Mouse (Mus musculus) G1E (cell line): Measurements from ENCODE around the gene Tuft1. TPM values are rescaled to one million over a fixed set of nuclear protein-coding genes. Genes with fewer than 3 reads are reported as not detected.
"Not testable (repeated sequence)": the region's sequence is repeated elsewhere in the genome, so short reads cannot be mapped to it uniquely, and the experiment has no call there.

Experiments
- ATAC-seq: 2 replicates; pipeline ENCODE4 v1.8.0; 2016; ENCODE audit warnings: mild to moderate bottlenecking; ENCODE audit not compliant: insufficient number of reproducible peaks, poor library complexity, low FRiP score, severe bottlenecking; ENCODE audit errors: extremely low read depth
- DNase-seq: peaks from one replicate; pipeline ENCODE4 v3.0.0; 2012; ENCODE audit warnings: low spot score
- H3K27me3 ChIP-seq: 2 replicates; pipeline ENCODE4 v1.6.1; 2012; ENCODE audit warnings: mild to moderate bottlenecking, low read length, inconsistent platforms; ENCODE audit not compliant: insufficient read depth
- H3K36me3 ChIP-seq: replicated peaks from 2 replicates; pipeline ENCODE3; 2012; ENCODE audit warnings: mild to moderate bottlenecking, inconsistent platforms
- H3K4me1 ChIP-seq: 2 replicates; pipeline ENCODE4 v1.6.1; 2012; ENCODE audit warnings: low read depth, low read length, inconsistent platforms, mixed read lengths; ENCODE audit not compliant: insufficient read depth
- H3K4me3 ChIP-seq: 2 replicates; pipeline ENCODE4 v1.5.1; 2012; ENCODE audit warnings: low read depth, mild to moderate bottlenecking, inconsistent platforms, low read length, moderate library complexity, mixed read lengths
- H3K9me3 ChIP-seq: replicated peaks from 2 replicates; pipeline ENCODE4 v1.6.1; 2012; ENCODE audit warnings: inconsistent platforms
- CTCF ChIP-seq: IDR thresholded peaks from 2 replicates; pipeline ENCODE4 v1.5.1; 2012; ENCODE audit warnings: low read depth, low read length, inconsistent platforms, mixed read lengths
- GATA1 ChIP-seq: IDR thresholded peaks from 2 replicates; pipeline ENCODE4 v1.6.1; 2012; ENCODE audit warnings: borderline replicate concordance, low read length, inconsistent platforms, mixed read lengths
- GATA2 ChIP-seq: IDR thresholded peaks from 2 replicates; pipeline ENCODE4 v1.6.1; 2012; ENCODE audit warnings: low read depth, low read length, inconsistent platforms, borderline replicate concordance
- POLR2AphosphoS5 ChIP-seq: IDR thresholded peaks from 2 replicates; pipeline ENCODE4 v1.6.1; 2012; ENCODE audit warnings: low read depth, low read length, inconsistent platforms; ENCODE audit not compliant: insufficient replicate concordance
- TAL1 ChIP-seq: conservative IDR thresholded peaks from 2 replicates; pipeline ENCODE4 v1.6.1; 2012; ENCODE audit warnings: low read depth, low read length, inconsistent platforms, mixed read lengths
- polyA plus RNA-seq: library from polyadenylated mRNA; stranded (reverse); fragments of >175 nt; gene quantifications from 2 replicates; pipeline ENCODE4 v1.2.3, GENCODE M21; 2012
- total RNA-seq, 2 experiments: library from RNA; stranded (forward) in 1 of 2; stranded (reverse) in 1 of 2; fragments of 200-1000 nt in 1 of 2; fragments of >200 nt in 1 of 2; fragmentation: Nextera tagmentation in 1 of 2; gene quantifications; 2 replicates each; pipeline ENCODE4 v1.2.3; 2014 to 2017

Gene Tuft1
- total and polyA plus RNA-seq, 3 experiments, result 4.1 to 14.7 (median 6.8) TPM

GRCm38 (mm10) chr3:94650409-94650808, 8.3 kb downstream of the Tuft1 start:
- TF ChIP-seq GATA2 (no peak), GATA1 (no peak), CTCF (no peak), POLR2AphosphoS5 (no peak), TAL1 (no peak)
- Histone ChIP-seq H3K36me3 (peaks cover 3% of the 10 kb centered on the region), H3K27me3 (no peaks in the 10 kb centered on the region), H3K4me1 (peaks cover 30% of the 10 kb centered on the region), H3K9me3 (no peaks in the 10 kb centered on the region), H3K4me3 (no peak overlapping the region)
- ATAC-seq (no peak), DNase-seq (no peak)

- TF ChIP-seq POLR2AphosphoS5 (no peak), GATA2 (no peak), GATA1 (no peak), CTCF (no peak), TAL1 (no peak)
- Histone ChIP-seq H3K36me3 (peaks cover 3% of the 10 kb centered on the region), H3K9me3 (no peaks in the 10 kb centered on the region), H3K4me1 (peaks cover 30% of the 10 kb centered on the region), H3K4me3 (peak overlapping the region; percentile 37; the same call in 1 of the 2 replicates), H3K27me3 (no peaks in the 10 kb centered on the region)
- DNase-seq, result peak; percentile 74
- ATAC-seq, result peak; percentile 96
Measured at GRCm38 (mm10) chr3:94648755-94649590, 9.7 kb downstream of the Tuft1 start.

GRCm38 (mm10) chr3:94642495-94643162, 16.0 kb downstream of the Tuft1 start, which contains the start of gene Gm10972:
Gm10972 (plus strand) TSS chr3:94643112.
- DNase-seq, H3K27me3 ChIP-seq, H3K36me3 ChIP-seq, H3K9me3 ChIP-seq, H3K4me1 ChIP-seq, H3K4me3 ChIP-seq, ATAC-seq: not testable (repeated sequence)

GRCm38 (mm10) chr3:94629876-94630275, 28.8 kb downstream of the Tuft1 start:
- H3K9me3 ChIP-seq, result no peaks in the 10 kb centered on the region
- no peak for ATAC-seq
- TF ChIP-seq GATA2 (no peak), POLR2AphosphoS5 (no peak), CTCF (no peak), TAL1 (no peak), GATA1 (no peak)

GRCm38 (mm10) chr3:94628712-94629111, 30.0 kb downstream of the Tuft1 start:
- peaks cover 31% of the 10 kb centered on the region for H3K36me3 ChIP-seq
- TF ChIP-seq TAL1 (no peak), GATA1 (no peak), POLR2AphosphoS5 (no peak), CTCF (no peak), GATA2 (no peak)
- no peaks in the 10 kb centered on the region for H3K4me1 ChIP-seq
- no peak for DNase-seq
- ATAC-seq, result no peak
- no peaks in the 10 kb centered on the region for H3K27me3 ChIP-seq
- H3K4me3 ChIP-seq, result no peak overlapping the region
- H3K9me3 ChIP-seq, result no peaks in the 10 kb centered on the region

More at GRCm38 (mm10) chr3:94629876-94630275, 28.8 kb downstream of the Tuft1 start:
- DNase-seq, result no peak
- H3K27me3 ChIP-seq, result no peaks in the 10 kb centered on the region
- H3K4me1 ChIP-seq, result no peaks in the 10 kb centered on the region
- no peak overlapping the region for H3K4me3 ChIP-seq
- H3K36me3 ChIP-seq, result peaks cover 26% of the 10 kb centered on the region

- Histone ChIP-seq H3K9me3 (no peaks in the 10 kb centered on the region), H3K36me3 (peaks cover 63% of the 10 kb centered on the region), H3K4me3 (no peak overlapping the region), H3K4me1 (no peaks in the 10 kb centered on the region), H3K27me3 (no peaks in the 10 kb centered on the region)
- ATAC-seq (no peak), DNase-seq (no peak)
- TF ChIP-seq GATA1, result no peak
- no peak for TF ChIP-seq TAL1
- TF ChIP-seq GATA2, result no peak
- no peak for TF ChIP-seq CTCF
- no peak for TF ChIP-seq POLR2AphosphoS5
Measured at GRCm38 (mm10) chr3:94624281-94624680, 34.4 kb downstream of the Tuft1 start.
